Mouse (Mus musculus) testis, adult 10 weeks (tissue): Measurements from ENCODE around the gene Nipal3. TPM values are rescaled to one million over a fixed set of nuclear protein-coding genes. Genes with fewer than 3 reads are reported as not detected.

Source experiments
- polyA plus RNA-seq: library from polyadenylated mRNA; stranded (reverse); fragments of 350-450 nt; fragmentation: Illumina TruSeq; extraction: RNeasy Lipid Tissue Mini Kit (QIAGEN cat#74804); gene quantifications from one replicate; pipeline ENCODE4 v1.2.3, GENCODE M21; 2014; ENCODE audit warnings: low read depth, low replicate concordance

Gene Nipal3
- 0.60 TPM for polyA plus RNA-seq

GRCm38 (mm10) chr4:135494521-135495396 lies at the start of gene Nipal3, which contains the start of gene Stpg1:
Gene Nipal3 (minus strand): TSS chr4:135495038.
Gene Stpg1 (plus strand): TSS chr4:135494790.

GRCm38 (mm10) chr4:135433443-135434394 lies 61.1 kb downstream of the Nipal3 start, which contains the start of gene Rcan3:
Gene Rcan3 (minus strand): TSS chr4:135433853.

GRCm38 (mm10) chr4:135397991-135398390 lies 96.8 kb downstream of the Nipal3 start, which contains the start of gene Ncmap:
Gene Ncmap (minus strand): TSS chr4:135398227.

Other genes starting within 250 kb of the Nipal3 start
- 36.1 TPM for gene Clic4, start 222.2 kb downstream of the Nipal3 start, polyA plus RNA-seq
- gene Srrm1, start 141.7 kb downstream of the Nipal3 start, polyA plus RNA-seq, result 172 TPM
- gene Ncmap, start 96.8 kb downstream of the Nipal3 start, polyA plus RNA-seq, result 0.52 TPM
- gene Rcan3, start 61.2 kb downstream of the Nipal3 start, polyA plus RNA-seq, result 1.2 TPM
- gene Stpg1, start 248 bp downstream of the Nipal3 start, polyA plus RNA-seq, result 34.2 TPM
- 0.10 TPM for gene Grhl3, start 78.6 kb upstream of the Nipal3 start, polyA plus RNA-seq
- gene Ifnlr1, start 191.2 kb upstream of the Nipal3 start, polyA plus RNA-seq, result 0.21 TPM
- not detected for gene Il22ra1, start 233.1 kb upstream of the Nipal3 start, polyA plus RNA-seq